In genomic region chr2:36101866-36102558, GRCm38 (mm10) we compare ENCODE assay signal across 10 mouse cellular contexts. TPM values are rescaled to one million over a fixed set of nuclear protein-coding genes. Genes with fewer than 3 reads are reported as not detected.
DNase-seq lines count a peak whose midpoint lies in the region; ATAC-seq and TF ChIP-seq lines count a peak whose summit lies in the region.
"Had no signal": no experiment of that assay in that cellular context is flagged by ENCODE, and none has a peak within 500 bp of the region (broad histone marks: within the 10 kb centered on the region; RNA-seq: fewer than 3 reads in every experiment).

No protein-coding gene starts in this region.

- no peaks in the 10 kb centered on the region for H3K9me3 ChIP-seq in forebrain, embryonic 10.5 days
- no peaks in the 10 kb centered on the region for H3K9me3 ChIP-seq in intestine, embryonic 15.5 days
- H3K9me3 ChIP-seq in neural tube, embryonic 12.5 days, result no peaks in the 10 kb centered on the region

- peaks cover 43% of the 10 kb centered on the region for H3K4me1 ChIP-seq in forebrain, embryonic 10.5 days
- H3K4me1 ChIP-seq in intestine, embryonic 15.5 days (replicated peaks), result peaks cover 28% of the 10 kb centered on the region
- peaks cover 37% of the 10 kb centered on the region for H3K4me1 ChIP-seq in neural tube, embryonic 12.5 days

- no peak overlapping the region for H3K9ac ChIP-seq in intestine, embryonic 15.5 days
- no peak overlapping the region for H3K9ac ChIP-seq in neural tube, embryonic 12.5 days
- H3K9ac ChIP-seq: liver, embryonic 14.5 days had no signal

- no peaks in the 10 kb centered on the region for H3K36me3 ChIP-seq in forebrain, embryonic 10.5 days (replicated peaks)
- no peaks in the 10 kb centered on the region for H3K36me3 ChIP-seq in intestine, embryonic 15.5 days
- H3K36me3 ChIP-seq in neural tube, embryonic 12.5 days, result no peaks in the 10 kb centered on the region

- no peak for TF ChIP-seq CTCF in left cerebral cortex, adult 2 months (IDR thresholded peaks at IDR 0.05)

- no peak overlapping the region for H3K27ac ChIP-seq in left cerebral cortex, adult 2 months
- no peak overlapping the region for H3K27ac ChIP-seq in forebrain, embryonic 10.5 days
- no peak overlapping the region for H3K27ac ChIP-seq in intestine, embryonic 15.5 days
- no peak overlapping the region for H3K27ac ChIP-seq in neural tube, embryonic 12.5 days
- H3K27ac ChIP-seq: liver, embryonic 14.5 days had no signal

- intact Hi-C loops in left cerebral cortex, adult 2 months (cut with DNase I), result loop anchor here (5.0 kb wide), 1 partner anchor 90 kb away; no protein-coding TSS in a partner anchor

- no peak for ATAC-seq in intestine, embryonic 15.5 days
- ATAC-seq in neural tube, embryonic 12.5 days (ENCODE audit: low FRiP score, low read depth), result no peak

- H3K27me3 ChIP-seq in forebrain, embryonic 10.5 days (ENCODE audit: poor library complexity, severe bottlenecking), result peaks cover 100% of the 10 kb centered on the region
- H3K27me3 ChIP-seq in intestine, embryonic 15.5 days (replicated peaks), result peaks cover 93% of the 10 kb centered on the region
- H3K27me3 ChIP-seq in neural tube, embryonic 12.5 days (replicated peaks), result peaks cover 99% of the 10 kb centered on the region

- peak overlapping the region; percentile 3; the same call in 1 of the 2 replicates for H3K4me3 ChIP-seq in left cerebral cortex, adult 2 months
- peak overlapping the region; percentile 54 for H3K4me3 ChIP-seq in forebrain, embryonic 10.5 days
- peak overlapping the region; percentile 19; the same call in 1 of the 2 replicates for H3K4me3 ChIP-seq in intestine, embryonic 15.5 days (replicated peaks)
- no peak overlapping the region for H3K4me3 ChIP-seq in neural tube, embryonic 12.5 days

- DNase-seq in left cerebral cortex, adult 2 months (ENCODE audit: extremely low spot score in 1 of 2, low spot score in 2 of 2), result no peak
- DNase-seq in left cerebral cortex, adult 8-10 months (ENCODE audit: low spot score in 2 of 2), result no peak
- DNase-seq in forebrain, embryonic 10.5 days (ENCODE audit: extremely low spot score, low spot score), result no peak
- no peak for DNase-seq in right cerebral cortex, adult 2 months (ENCODE audit: low spot score in 2 of 2)
- no peak for DNase-seq in frontal cortex, postnatal 36 days (ENCODE audit: low spot score in 2 of 2)
- DNase-seq in spleen, postnatal 4 days (ENCODE audit: low spot score in 2 of 2), result no peak
- DNase-seq: cerebellum, adult 9-10 months had no signal

- WGBS in forebrain, embryonic 10.5 days, result 1% methylated on average over 28 of the region's 28 CpGs
- WGBS in intestine, embryonic 15.5 days, result 4% methylated on average over 28 of the region's 28 CpGs
- WGBS in neural tube, embryonic 12.5 days, result 1% methylated on average over 28 of the region's 28 CpGs

- H3K4me2 ChIP-seq in intestine, embryonic 15.5 days (replicated peaks), result peak overlapping the region; percentile 48
- 0 out of 2 replicates have a peak overlapping the region, but pooled peaks have one; percentile 59 for H3K4me2 ChIP-seq in neural tube, embryonic 12.5 days (replicated peaks)

RNA-seq across cellular contexts. Expression of gene Lhx6, which starts 3.2 kb away (rescaled TPM):
- total RNA-seq in left cerebral cortex, adult 2 months (2021), result 10 to 100 TPM; 16.3 to 19.6 TPM
- total RNA-seq in left cerebral cortex, adult 8-10 months (2022), result 10 to 100 TPM; 15.4 to 20.3 (median 19.0) TPM
- polyA plus RNA-seq in forebrain, embryonic 10.5 days (2016; fragmentation: Nextera tagmentation; extraction: Ambion mirVana), result 2.2 and 2.8 TPM in 2 replicates
- 1.6 and 2.0 TPM in 2 replicates for polyA plus RNA-seq in intestine, embryonic 15.5 days (2015; fragmentation: Nextera tagmentation; extraction: Ambion mirVana)
- polyA plus RNA-seq in neural tube, embryonic 12.5 days (2016; fragmentation: Nextera tagmentation; extraction: Ambion mirVana), result 1.2 and 1.4 TPM in 2 replicates

RNA-seq across cellular contexts. Expression of gene Mrrf, which starts 34.2 kb away (rescaled TPM):
- 10 to 100 TPM; 14.6 to 18.7 TPM for total RNA-seq in left cerebral cortex, adult 2 months (2021)
- total RNA-seq in left cerebral cortex, adult 8-10 months (2022), result 10 to 100 TPM; 15.4 to 25.6 (median 18.5) TPM
- polyA plus RNA-seq in forebrain, embryonic 10.5 days (2016; fragmentation: Nextera tagmentation; extraction: Ambion mirVana), result 24.2 and 28.7 TPM in 2 replicates
- polyA plus RNA-seq in intestine, embryonic 15.5 days (2015; fragmentation: Nextera tagmentation; extraction: Ambion mirVana), result 35.1 and 35.9 TPM in 2 replicates
- 23.1 and 23.8 TPM in 2 replicates for polyA plus RNA-seq in neural tube, embryonic 12.5 days (2016; fragmentation: Nextera tagmentation; extraction: Ambion mirVana)

RNA-seq across cellular contexts. Expression of gene Rbm18, which starts 34.6 kb away (rescaled TPM):
- total RNA-seq in left cerebral cortex, adult 2 months (2021), result 10 to 100 TPM; 47.9 to 48.9 TPM
- total RNA-seq in left cerebral cortex, adult 8-10 months (2022), result 10 to 100 TPM; 42.1 to 48.2 (median 42.9) TPM
- 71.8 and 72.1 TPM in 2 replicates for polyA plus RNA-seq in forebrain, embryonic 10.5 days (2016; fragmentation: Nextera tagmentation; extraction: Ambion mirVana)
- 49.0 and 54.4 TPM in 2 replicates for polyA plus RNA-seq in intestine, embryonic 15.5 days (2015; fragmentation: Nextera tagmentation; extraction: Ambion mirVana)
- 127 and 128 TPM in 2 replicates for polyA plus RNA-seq in neural tube, embryonic 12.5 days (2016; fragmentation: Nextera tagmentation; extraction: Ambion mirVana)

RNA-seq across cellular contexts. Expression of gene Morn5, which starts 52.8 kb away (rescaled TPM):
- total RNA-seq in left cerebral cortex, adult 2 months (2021), result 1 to 10 TPM; 1.0 to 1.4 TPM
- 1 to 10 TPM; 1.5 to 2.6 (median 2.1) TPM for total RNA-seq in left cerebral cortex, adult 8-10 months (2022)
- 0.56 TPM in 1 of 2 replicates, not detected in the other for polyA plus RNA-seq in forebrain, embryonic 10.5 days (2016; fragmentation: Nextera tagmentation; extraction: Ambion mirVana)
- 0.21 TPM in 1 of 2 replicates, not detected in the other for polyA plus RNA-seq in intestine, embryonic 15.5 days (2015; fragmentation: Nextera tagmentation; extraction: Ambion mirVana)
- polyA plus RNA-seq in neural tube, embryonic 12.5 days (2016; fragmentation: Nextera tagmentation; extraction: Ambion mirVana), result 0.48 and 0.50 TPM in 2 replicates
- polyA plus RNA-seq: liver, embryonic 14.5 days had no signal

RNA-seq across cellular contexts. Expression of gene Ndufa8, which starts 52.8 kb away (rescaled TPM):
- 100 to 1,000 TPM; 185 to 195 TPM for total RNA-seq in left cerebral cortex, adult 2 months (2021)
- 100 to 1,000 TPM; 173 to 188 (median 186) TPM for total RNA-seq in left cerebral cortex, adult 8-10 months (2022)
- 189 and 195 TPM in 2 replicates for polyA plus RNA-seq in forebrain, embryonic 10.5 days (2016; fragmentation: Nextera tagmentation; extraction: Ambion mirVana)
- 288 and 322 TPM in 2 replicates for polyA plus RNA-seq in intestine, embryonic 15.5 days (2015; fragmentation: Nextera tagmentation; extraction: Ambion mirVana)
- polyA plus RNA-seq in neural tube, embryonic 12.5 days (2016; fragmentation: Nextera tagmentation; extraction: Ambion mirVana), result 202 and 212 TPM in 2 replicates
